Mouse (Mus musculus) limb, embryonic 15.5 days (tissue): ENCODE measurements at regions not wholly inside any gene's neighbourhood (a gene's known extent, or its start where the extent isn't known, plus 50 kb on each side); places are given as distances from the start of the nearest gene placed in this dataset.

ENCODE experiments used
- ATAC-seq: fragments of 200-750 bp; cut with Nextera tagmentation; 2 replicates; pipeline ENCODE4 v1.8.0; 2017; ENCODE audit warnings: low read depth, moderate TSS enrichment; ENCODE audit not compliant: insufficient number of reproducible peaks, low FRiP score, low TSS enrichment
- H3K27ac ChIP-seq: fragments of 300-500 bp; sonication (generic); 2 replicates; pipeline ENCODE4 v1.5.1; 2015; ENCODE audit warnings: moderate library complexity, mild to moderate bottlenecking, inconsistent platforms
- H3K27me3 ChIP-seq: fragments of 300-500 bp; sonication (generic); 2 replicates; pipeline ENCODE4 v1.6.1; 2015; ENCODE audit warnings: inconsistent platforms
- H3K36me3 ChIP-seq: fragments of 300-500 bp; sonication (generic); 2 replicates; pipeline ENCODE4 v1.6.1; 2015; ENCODE audit warnings: inconsistent platforms
- H3K4me1 ChIP-seq: fragments of 300-500 bp; sonication (generic); 2 replicates; pipeline ENCODE4 v1.6.1; 2015; ENCODE audit warnings: inconsistent platforms
- H3K4me2 ChIP-seq: fragments of 300-500 bp; sonication (generic); 2 replicates; pipeline ENCODE4 v1.6.1; 2015; ENCODE audit warnings: mild to moderate bottlenecking, inconsistent platforms
- H3K4me3 ChIP-seq: fragments of 300-500 bp; sonication (generic); 2 replicates; pipeline ENCODE4 v1.5.1; 2015; ENCODE audit warnings: mild to moderate bottlenecking, inconsistent platforms
- H3K9ac ChIP-seq: fragments of 300-500 bp; sonication (generic); 2 replicates; pipeline ENCODE4 v1.6.1; 2015; ENCODE audit warnings: inconsistent platforms
- H3K9me3 ChIP-seq: fragments of 300-500 bp; sonication (generic); 2 replicates; pipeline ENCODE4 v1.6.1; 2016; ENCODE audit warnings: inconsistent platforms
- WGBS: fragments of 180-500 bp; shearing (Covaris S2); methylation state at CpG from one replicate; pipeline ENCODE4 v1.1.7; 2015; 5-methylcytosine and 5-hydroxymethylcytosine counted together

GRCm38 (mm10) chr7:117757033-117757432 is 359.0 kb downstream of the Rps15a start:
- Histone ChIP-seq H3K4me1 (peaks cover 6% of the 10 kb centered on the region; the same call in 1 of the 2 replicates), H3K4me2 (no peak overlapping the region), H3K27me3 (no peaks in the 10 kb centered on the region), H3K27ac (no peak overlapping the region), H3K9ac (no peak overlapping the region), H3K4me3 (no peak overlapping the region), H3K36me3 (no peaks in the 10 kb centered on the region), H3K9me3 (no peaks in the 10 kb centered on the region)
- no peak for ATAC-seq
- 26% methylated on average over 4 of the region's 4 CpGs for WGBS

DNA sequence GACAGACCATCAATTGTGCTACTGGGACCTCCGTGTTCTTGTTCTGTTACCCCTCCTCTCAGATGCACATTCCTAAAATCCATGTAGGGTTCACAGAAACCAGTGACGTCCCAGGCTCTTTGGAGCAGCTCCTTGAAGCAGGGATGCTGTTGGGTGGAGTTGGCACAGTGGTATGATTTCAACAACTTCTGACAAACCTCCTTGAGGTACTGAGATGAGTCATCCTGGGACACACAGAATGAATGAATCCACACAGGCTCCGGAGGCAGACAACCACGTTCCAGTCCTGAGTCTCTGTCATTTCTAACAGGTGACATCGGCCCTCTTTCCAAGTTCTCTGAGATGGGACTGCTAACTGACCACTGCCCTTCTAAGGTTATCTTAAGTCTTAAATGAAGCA is 360.2 kb downstream of the Rps15a start:
- Histone ChIP-seq H3K9ac (no peak overlapping the region), H3K4me3 (no peak overlapping the region), H3K9me3 (no peaks in the 10 kb centered on the region), H3K27me3 (no peaks in the 10 kb centered on the region), H3K4me2 (no peak overlapping the region), H3K36me3 (no peaks in the 10 kb centered on the region), H3K4me1 (peaks cover 6% of the 10 kb centered on the region; the same call in 1 of the 2 replicates), H3K27ac (no peak overlapping the region)
- ATAC-seq: no peak
- 69% methylated on average over 5 of the region's 5 CpGs for WGBS

DNA sequence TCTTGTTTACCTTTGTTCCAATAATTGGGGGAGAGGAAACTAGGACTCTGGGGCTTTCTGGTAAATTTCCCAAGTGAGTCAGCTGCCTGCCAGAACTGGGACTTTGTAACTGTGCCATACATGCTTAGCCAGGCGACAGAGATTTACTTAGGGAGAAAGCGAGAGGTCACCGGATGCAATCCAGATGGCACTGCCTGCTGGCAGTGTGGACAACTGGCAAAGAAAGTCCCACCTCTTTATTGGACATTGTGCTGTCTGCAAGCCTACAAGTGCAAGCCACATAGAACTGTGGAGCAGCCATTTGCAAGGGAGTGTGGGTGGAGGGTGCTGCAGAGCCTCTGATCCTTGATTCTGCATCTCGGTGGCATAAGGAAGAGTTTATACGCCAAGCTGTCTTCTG is 362.7 kb downstream of the Rps15a start:
- no peak overlapping the region for H3K9ac ChIP-seq
- no peaks in the 10 kb centered on the region for H3K9me3 ChIP-seq
- H3K27me3 ChIP-seq: no peaks in the 10 kb centered on the region
- no peak overlapping the region for H3K4me2 ChIP-seq
- no peaks in the 10 kb centered on the region for H3K36me3 ChIP-seq
- H3K27ac ChIP-seq: no peak overlapping the region
- no peak for ATAC-seq
- no peak overlapping the region for H3K4me3 ChIP-seq
- WGBS: 56% methylated on average over 5 of the region's 5 CpGs
- H3K4me1 ChIP-seq: peaks cover 6% of the 10 kb centered on the region; the same call in 1 of the 2 replicates

- no peak overlapping the region for H3K4me2 ChIP-seq
- H3K27ac ChIP-seq: no peak overlapping the region
- no peaks in the 10 kb centered on the region for H3K9me3 ChIP-seq
- ATAC-seq: no peak
- no peaks in the 10 kb centered on the region for H3K27me3 ChIP-seq
- no peak overlapping the region for H3K4me3 ChIP-seq
- peaks cover 6% of the 10 kb centered on the region; the same call in 1 of the 2 replicates for H3K4me1 ChIP-seq
- no peaks in the 10 kb centered on the region for H3K36me3 ChIP-seq
- 44% methylated on average over 12 of the region's 12 CpGs for WGBS
- H3K9ac ChIP-seq: no peak overlapping the region
These were observed 363.4 kb downstream of the Rps15a start for GRCm38 (mm10) chr7:117752302-117753185.

DNA sequence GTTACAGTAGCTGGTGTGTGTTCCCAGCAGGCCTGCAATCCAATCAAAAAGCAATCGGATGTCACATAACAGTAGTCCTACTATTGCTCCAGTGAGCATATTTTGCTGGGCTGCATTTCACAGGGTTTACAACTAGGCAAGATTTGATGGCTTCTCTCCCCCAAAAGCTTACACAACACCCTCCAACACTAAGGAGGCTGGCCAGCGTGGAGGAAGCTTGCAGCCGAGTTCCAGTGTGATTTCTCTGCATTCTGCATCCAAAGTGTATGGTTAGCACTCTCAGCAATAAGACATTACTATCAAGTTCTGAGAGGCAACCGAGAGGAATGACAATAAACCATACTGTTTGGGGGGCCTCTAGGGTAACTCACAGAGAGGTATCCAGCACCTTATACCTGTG is 367.2 kb downstream of the Xylt1 start:
- H3K9ac ChIP-seq: no peak overlapping the region
- H3K9me3 ChIP-seq: no peaks in the 10 kb centered on the region
- 57% methylated on average over 4 of the region's 4 CpGs for WGBS
- H3K4me1 ChIP-seq: 0 out of 2 replicates have a peak, but pooled peaks cover under 1% of the 10 kb centered on the region
- no peaks in the 10 kb centered on the region for H3K27me3 ChIP-seq
- no peak overlapping the region for H3K27ac ChIP-seq
- no peak overlapping the region for H3K4me2 ChIP-seq
- H3K4me3 ChIP-seq: no peak overlapping the region
- no peak for ATAC-seq
- no peaks in the 10 kb centered on the region for H3K36me3 ChIP-seq

- no peak; the same call in 1 of the 2 replicates for ATAC-seq
- 76% methylated on average over 4 of the region's 4 CpGs for WGBS
- H3K27me3 ChIP-seq: no peaks in the 10 kb centered on the region
These were observed 365.6 kb downstream of the Xylt1 start for GRCm38 (mm10) chr7:117746393-117746792.

GRCm38 (mm10) chr7:117739706-117740105 is 358.9 kb downstream of the Xylt1 start:
- H3K27me3 ChIP-seq: no peaks in the 10 kb centered on the region
- no peak overlapping the region for H3K27ac ChIP-seq
- H3K36me3 ChIP-seq: no peaks in the 10 kb centered on the region
- WGBS: 41% methylated on average over 6 of the region's 6 CpGs
- H3K4me2 ChIP-seq: no peak overlapping the region
- no peak overlapping the region for H3K4me3 ChIP-seq
- H3K9ac ChIP-seq: no peak overlapping the region
- no peaks in the 10 kb centered on the region for H3K9me3 ChIP-seq
- ATAC-seq: no peak; the same call in 1 of the 2 replicates
- peaks cover 5% of the 10 kb centered on the region for H3K4me1 ChIP-seq

More at GRCm38 (mm10) chr7:117746393-117746792, 365.6 kb downstream of the Xylt1 start:
- H3K9ac ChIP-seq: no peak overlapping the region
- no peaks in the 10 kb centered on the region for H3K36me3 ChIP-seq
- no peak overlapping the region for H3K27ac ChIP-seq
- no peak overlapping the region for H3K4me2 ChIP-seq
- no peaks in the 10 kb centered on the region for H3K4me1 ChIP-seq
- H3K4me3 ChIP-seq: no peak overlapping the region
- H3K9me3 ChIP-seq: no peaks in the 10 kb centered on the region

DNA sequence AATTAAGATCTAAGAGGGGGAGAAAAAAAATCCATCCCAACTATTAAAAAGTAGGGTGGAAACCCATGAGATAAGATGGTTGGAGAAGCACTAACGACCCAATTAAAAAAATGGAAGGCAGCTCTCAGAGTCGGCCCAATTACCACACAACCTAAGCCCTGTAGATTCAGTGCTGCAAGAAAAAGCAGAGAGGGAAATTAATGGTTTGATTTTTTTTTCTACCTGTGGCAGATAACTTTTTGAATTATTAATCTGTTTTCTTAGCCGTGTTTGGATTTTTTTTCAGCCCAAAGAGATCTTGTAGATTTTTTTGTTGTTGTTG is 354.9 kb downstream of the Xylt1 start:
- no peaks in the 10 kb centered on the region for H3K27me3 ChIP-seq
- no peak for ATAC-seq

GRCm38 (mm10) chr7:117734994-117735698 is 354.4 kb downstream of the Xylt1 start:
- Histone ChIP-seq H3K9me3 (no peaks in the 10 kb centered on the region), H3K27me3 (no peaks in the 10 kb centered on the region), H3K4me1 (peaks cover 5% of the 10 kb centered on the region), H3K4me2 (no peak overlapping the region), H3K4me3 (no peak overlapping the region), H3K9ac (no peak overlapping the region), H3K27ac (no peak overlapping the region), H3K36me3 (no peaks in the 10 kb centered on the region)
- ATAC-seq: no peak
- WGBS: 75% methylated on average over 7 of the region's 7 CpGs

More for the DNA sequence above, 354.9 kb downstream of the Xylt1 start:
- Histone ChIP-seq H3K9me3 (no peaks in the 10 kb centered on the region), H3K4me2 (no peak overlapping the region), H3K9ac (no peak overlapping the region), H3K36me3 (no peaks in the 10 kb centered on the region), H3K4me3 (no peak overlapping the region), H3K27ac (no peak overlapping the region), H3K4me1 (peaks cover 5% of the 10 kb centered on the region)
- WGBS: 60% methylated on average over 3 of the region's 3 CpGs

DNA sequence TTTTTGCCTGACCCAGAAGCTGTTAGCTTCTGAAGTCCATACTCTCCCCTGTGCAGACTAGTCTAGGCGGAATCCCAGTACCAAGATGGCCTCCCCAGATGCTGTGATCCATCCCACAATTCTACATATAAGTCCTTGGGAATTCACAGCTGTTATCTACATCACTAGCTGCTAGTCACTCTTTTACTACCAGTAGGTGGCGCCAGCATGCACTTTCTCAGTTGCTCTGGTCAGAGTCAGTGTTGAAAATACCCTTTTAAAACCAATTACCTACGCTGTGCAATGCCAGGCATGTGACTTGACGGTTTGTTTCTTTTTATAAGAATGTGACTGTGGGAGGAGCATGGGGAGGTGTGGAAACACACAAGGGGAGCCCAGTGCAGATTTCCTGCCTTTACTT is 348.3 kb downstream of the Xylt1 start:
- Histone ChIP-seq H3K27ac (no peak overlapping the region), H3K36me3 (no peaks in the 10 kb centered on the region), H3K9ac (no peak overlapping the region), H3K4me3 (no peak overlapping the region), H3K4me1 (no peaks in the 10 kb centered on the region), H3K4me2 (no peak overlapping the region), H3K9me3 (no peaks in the 10 kb centered on the region), H3K27me3 (no peaks in the 10 kb centered on the region)
- ATAC-seq: no peak
- WGBS: 73% methylated on average over 4 of the region's 4 CpGs
